Mouse (Mus musculus) layer of hippocampus, adult 2 months (tissue): ENCODE results near the gene Tescl. TPM values are rescaled to one million over a fixed set of nuclear protein-coding genes. Genes with fewer than 3 reads are reported as not detected.

ENCODE experiments used
- DNase-seq, 2 experiments: peaks; one replicate each; pipeline ENCODE4 v3.0.0; 2022; ENCODE audit warnings: low spot score in 2 of 2
- H3K27ac ChIP-seq: fragments of 200-600 bp; 2 replicates; pipeline ENCODE4 v1.8.1; 2022
- H3K4me3 ChIP-seq: fragments of 200-600 bp; 2 replicates; pipeline ENCODE4 v1.8.1; 2022; ENCODE audit warnings: mild to moderate bottlenecking
- CTCF ChIP-seq: fragments of 200-600 bp; conservative IDR thresholded peaks from 2 replicates; pipeline ENCODE4 v1.8.1; 2022; ENCODE audit warnings: antibody characterized with exemption, mild to moderate bottlenecking, moderate library complexity
- long read RNA-seq, 2 experiments: library from polyadenylated mRNA; stranded (forward); transcript quantifications; one replicate each; pipeline ENCODE4 v2.0.0; 2021; ENCODE audit warnings: borderline mapping rate in 2 of 2
- total RNA-seq, 2 experiments: library from RNA; stranded (reverse); gene quantifications; 2 replicates each; pipeline ENCODE4 v1.2.3; 2021

Gene Tescl
- not detected for total RNA-seq
- long read RNA-seq, experiment 1 = 0 reads
- long read RNA-seq, experiment 2 = 0 reads

- no peak within 1 kb of the TSS for H3K27ac ChIP-seq
- DNase-seq = no peak
- peak within 1 kb of the TSS; percentile 23 for H3K4me3 ChIP-seq
- no peak for TF ChIP-seq CTCF
Observed at GRCm38 (mm10) chr7:24333304-24333986, at the start of gene Tescl. Tescl (minus strand) TSS chr7:24333936.

- no peak overlapping the region for H3K4me3 ChIP-seq
- no peak overlapping the region for H3K27ac ChIP-seq
- no peak for TF ChIP-seq CTCF
- DNase-seq = no peak
Observed at GRCm38 (mm10) chr7:24382730-24383372, 49.1 kb upstream of the Tescl start.

DNA sequence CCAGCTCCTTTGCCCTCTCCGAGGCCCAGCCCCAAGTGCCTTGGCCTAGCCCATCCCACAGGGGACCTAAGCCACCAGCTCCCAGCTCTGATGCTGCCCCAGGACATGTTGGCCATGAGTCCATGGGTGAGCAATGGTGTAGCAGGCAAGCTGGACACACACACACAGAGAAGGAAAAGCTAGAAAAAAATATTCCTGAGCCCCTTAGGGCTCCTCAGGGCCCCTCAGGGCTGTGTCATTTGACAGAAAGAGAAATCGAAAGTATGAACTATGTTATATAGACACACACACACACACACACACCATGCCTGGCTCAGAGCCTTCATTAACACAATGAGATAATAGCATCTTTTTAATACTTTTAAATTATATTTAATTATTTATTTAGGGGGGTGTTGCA lies 46.6 kb upstream of the Tescl start:
- TF ChIP-seq CTCF = no peak
- DNase-seq = no peak
- H3K4me3 ChIP-seq = no peak overlapping the region
- no peak overlapping the region for H3K27ac ChIP-seq

DNA sequence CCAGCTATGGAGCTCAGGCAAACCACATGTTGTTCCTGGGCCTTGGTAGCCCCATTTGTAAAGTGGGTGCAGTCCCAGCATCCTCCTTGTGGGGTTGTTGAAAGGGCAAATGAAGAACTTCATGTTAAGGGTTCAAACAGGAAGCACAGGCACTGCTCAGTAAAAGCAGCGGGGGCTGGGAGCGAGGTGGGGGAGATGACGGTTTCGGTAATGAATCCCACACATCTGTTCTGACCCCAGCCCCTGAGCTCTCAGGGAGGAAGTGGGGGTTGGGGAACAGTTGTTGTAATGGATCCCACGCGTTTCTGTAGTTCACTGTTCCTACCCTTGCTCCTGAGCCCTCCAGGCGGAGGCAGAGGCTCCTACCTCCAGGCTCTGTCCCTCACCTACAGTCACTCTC lies 46.2 kb upstream of the Tescl start:
- no peak for DNase-seq
- Histone ChIP-seq H3K27ac (no peak overlapping the region), H3K4me3 (no peak overlapping the region)
- TF ChIP-seq CTCF = no peak

GRCm38 (mm10) chr7:24378049-24378701 lies 44.4 kb upstream of the Tescl start:
- no peak for DNase-seq
- H3K27ac ChIP-seq = no peak overlapping the region
- no peak for TF ChIP-seq CTCF
- H3K4me3 ChIP-seq = no peak overlapping the region

DNA sequence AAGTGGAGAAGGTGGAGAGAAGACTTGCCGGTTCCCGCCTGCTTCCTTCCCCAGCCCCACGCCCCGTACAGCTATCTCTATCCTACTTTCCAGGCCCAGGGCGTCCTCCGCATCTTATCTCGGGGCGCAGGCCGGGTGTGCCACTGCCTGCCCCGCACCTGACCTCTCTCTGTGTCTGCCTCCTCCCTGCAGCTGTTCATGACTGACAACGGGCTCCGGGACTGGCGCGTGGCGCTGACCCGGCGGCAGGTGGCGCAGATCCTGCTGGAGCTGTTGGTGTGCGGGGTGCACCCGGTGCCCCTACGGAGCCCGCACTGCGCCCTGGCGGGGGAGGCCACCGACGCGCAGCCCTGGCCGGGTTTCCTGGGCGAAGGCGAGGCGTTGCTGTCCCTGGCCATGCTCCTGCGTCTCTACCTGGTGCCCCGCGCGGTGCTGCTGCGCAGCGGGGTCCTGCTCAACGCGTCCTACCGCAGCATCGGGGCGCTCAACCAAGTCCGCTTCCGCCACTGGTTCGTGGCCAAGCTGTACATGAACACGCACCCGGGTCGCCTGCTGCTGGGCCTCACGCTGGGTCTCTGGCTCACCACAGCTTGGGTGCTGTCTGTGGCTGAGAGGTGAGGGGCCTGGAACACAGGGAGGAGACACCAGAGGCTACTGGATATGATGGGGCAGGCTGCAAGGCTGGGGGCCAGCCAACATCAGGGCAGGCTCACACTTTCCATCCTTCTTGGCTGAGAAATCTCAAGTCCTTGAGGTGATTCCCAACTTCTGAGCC lies 43.5 kb upstream of the Tescl start:
- TF ChIP-seq CTCF = peak; percentile 63
- Histone ChIP-seq H3K27ac (peak overlapping the region; percentile 32; the same call in 1 of the 2 replicates), H3K4me3 (peak overlapping the region; percentile 29)
- peak in 1 of 2 experiments; percentile 37 for DNase-seq

DNA sequence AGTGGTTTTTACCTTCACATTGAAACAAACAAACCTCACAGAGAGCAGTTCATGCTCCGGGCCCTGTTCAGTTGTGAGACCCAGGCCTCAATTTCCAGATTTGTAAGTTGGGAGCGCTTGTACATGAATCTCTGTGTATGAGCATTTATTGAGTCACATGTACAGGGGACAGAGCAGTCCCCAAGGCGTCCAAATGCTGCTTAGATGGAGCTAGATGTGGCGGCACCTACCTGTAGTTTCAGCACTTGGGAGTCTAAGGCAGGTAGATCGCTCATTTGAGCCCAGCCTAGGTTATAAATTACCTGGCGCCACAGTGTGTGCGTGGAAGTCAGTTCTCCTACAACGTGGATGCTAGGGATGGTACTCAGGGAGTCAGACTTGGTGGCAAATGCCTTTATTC lies 42.7 kb upstream of the Tescl start:
- DNase-seq = no peak
- H3K27ac ChIP-seq = no peak overlapping the region
- no peak overlapping the region for H3K4me3 ChIP-seq
- TF ChIP-seq CTCF = no peak

GRCm38 (mm10) chr7:24373538-24374379 lies 40.0 kb upstream of the Tescl start:
- Histone ChIP-seq H3K27ac (peak overlapping the region; percentile 64), H3K4me3 (no peak overlapping the region)
- TF ChIP-seq CTCF = no peak
- peak; percentile 32 to 35 for DNase-seq

DNA sequence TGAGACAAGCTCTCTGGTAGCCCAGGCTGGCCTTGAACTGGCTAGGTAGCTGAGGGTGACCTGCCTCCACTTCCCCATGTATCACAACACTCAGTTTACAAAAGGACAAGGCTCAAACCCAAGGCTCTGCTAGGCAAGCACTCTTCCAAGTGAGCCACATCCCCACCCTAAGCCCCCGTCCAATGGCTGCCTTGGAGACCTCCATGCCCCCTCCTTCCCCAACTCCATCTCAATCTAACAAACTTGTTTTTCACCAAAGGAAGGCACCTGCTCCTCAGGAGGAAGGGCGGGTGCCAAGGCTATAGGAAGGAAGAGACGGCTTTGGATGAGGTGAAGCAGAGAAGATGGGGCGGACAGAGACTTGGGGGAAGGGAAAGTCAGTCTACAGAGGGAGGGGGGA lies 39.0 kb upstream of the Tescl start:
- H3K27ac ChIP-seq = no peak overlapping the region; the same call in 1 of the 2 replicates
- H3K4me3 ChIP-seq = no peak overlapping the region
- no peak for DNase-seq
- TF ChIP-seq CTCF = no peak

DNA sequence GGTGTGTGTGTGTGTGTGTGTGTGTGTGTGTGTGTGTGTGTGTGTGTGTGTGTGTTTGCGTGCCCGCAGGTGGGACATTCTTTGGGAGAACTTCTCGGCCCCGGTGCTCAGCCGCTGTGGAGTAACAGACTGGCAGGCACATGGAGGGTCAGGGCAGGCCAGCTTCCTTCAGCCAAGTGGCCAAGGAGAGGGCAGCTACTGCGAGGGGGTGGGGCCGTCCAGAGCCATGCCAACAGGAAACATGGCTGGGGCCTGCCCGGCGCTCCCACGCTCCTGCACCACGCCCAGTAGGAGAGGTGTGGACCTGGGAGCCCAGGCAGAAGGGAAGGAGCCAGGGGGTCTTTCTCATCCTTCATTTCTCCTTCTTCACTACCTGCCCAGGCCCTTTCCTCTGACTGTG lies 38.6 kb upstream of the Tescl start:
- TF ChIP-seq CTCF = no peak
- Histone ChIP-seq H3K4me3 (no peak overlapping the region), H3K27ac (no peak overlapping the region; the same call in 1 of the 2 replicates)
- DNase-seq = no peak

GRCm38 (mm10) chr7:24371809-24372145 lies 38.0 kb upstream of the Tescl start:
- TF ChIP-seq CTCF = no peak
- H3K4me3 ChIP-seq = no peak overlapping the region
- no peak for DNase-seq
- H3K27ac ChIP-seq = no peak overlapping the region
